Mouse (Mus musculus): ENCODE measurements around the gene Tfap2e.

GRCm38 (mm10) chr4:126762586-126763359 lies 26.7 kb upstream of the Tfap2e start:
- no peak for TF ChIP-seq CTCF (IDR thresholded peaks at IDR 0.05; ENCODE audit: extremely low read depth, insufficient read depth, low read length)
- TF ChIP-seq POLR2A (IDR thresholded peaks at IDR 0.05; ENCODE audit: extremely low read depth, insufficient read depth, low read length): no peak

Data from cortical plate, adult 2 months (tissue).